Mouse (Mus musculus): ENCODE measurements around the gene Samd10. TPM values are rescaled to one million over a fixed set of nuclear protein-coding genes. Genes with fewer than 3 reads are reported as not detected.
A peak's percentile ranks its signal among the peaks of the same experiment; 100 is the strongest.

Gene Samd10
- total RNA-seq, 2 experiments from 2014 or later: 21.5 to 22.0 TPM

DNA sequence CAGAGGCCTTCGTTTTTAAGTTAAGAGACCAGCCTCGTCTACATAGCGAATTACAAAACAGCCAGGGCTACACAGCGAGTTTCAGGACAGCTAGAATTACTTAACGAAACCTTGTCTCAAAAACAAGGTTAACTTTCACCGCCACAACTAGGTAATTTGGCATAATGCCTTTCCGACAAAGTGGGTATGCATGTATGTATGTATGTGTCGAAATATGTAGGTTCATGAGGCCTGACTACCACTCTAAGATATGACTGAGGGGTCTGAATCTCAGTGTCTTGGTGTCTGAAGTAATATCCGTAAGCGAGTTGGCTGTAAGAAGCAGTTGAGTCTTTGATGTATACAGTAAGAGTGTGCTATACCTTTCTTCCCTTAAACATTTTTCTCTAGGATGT, 2.7 kb upstream of the Samd10 start:
- intact Hi-C loops (cut with DNase I): loop anchor here (5.0 kb wide), 1 partner anchor 76 kb away; no protein-coding TSS in a partner anchor

GRCm38 (mm10) chr2:181600828-181601750, 2.1 kb upstream of the Samd10 start:
- peak overlapping the region; percentile 74 for H3K4me3 ChIP-seq
- intact Hi-C loops (cut with DNase I): loop anchor here (5.0 kb wide), 1 partner anchor 76 kb away; no protein-coding TSS in a partner anchor
- peak; percentile 95 to 97 for DNase-seq (ENCODE audit: extremely low spot score in 1 of 2, low spot score in 2 of 2)

More for the DNA sequence above, 2.7 kb upstream of the Samd10 start:
- Histone ChIP-seq H3K4me3 (peak overlapping the region; percentile 74), H3K27ac (peak overlapping the region; percentile 94)
- DNase-seq (ENCODE audit: extremely low spot score in 1 of 2, low spot score in 2 of 2): no peak
- TF ChIP-seq CTCF (IDR thresholded peaks at IDR 0.05): no peak

GRCm38 (mm10) chr2:181600226-181600758, 1.3 kb upstream of the Samd10 start:
- TF ChIP-seq CTCF (IDR thresholded peaks at IDR 0.05): no peak
- peak overlapping the region; percentile 74 for H3K4me3 ChIP-seq
- intact Hi-C loops (cut with DNase I): loop anchor here (5.0 kb wide), 1 partner anchor 77 kb away; no protein-coding TSS in a partner anchor
- no peak for DNase-seq (ENCODE audit: extremely low spot score in 1 of 2, low spot score in 2 of 2)
- H3K27ac ChIP-seq: peak overlapping the region; percentile 94

More at GRCm38 (mm10) chr2:181600828-181601750, 2.1 kb upstream of the Samd10 start:
- TF ChIP-seq CTCF (IDR thresholded peaks at IDR 0.05): no peak; the same call in 1 of the 2 replicates
- peak overlapping the region; percentile 94 for H3K27ac ChIP-seq

GRCm38 (mm10) chr2:181597378-181598061, 1.5 kb downstream of the Samd10 start:
- Histone ChIP-seq H3K27ac (no peak overlapping the region), H3K4me3 (peak overlapping the region; percentile 84; the same call in 1 of the 2 replicates)
- DNase-seq (ENCODE audit: extremely low spot score in 1 of 2, low spot score in 2 of 2): peak in 1 of 2 experiments; percentile 10
- peak; percentile 17 for TF ChIP-seq CTCF (IDR thresholded peaks at IDR 0.05)
- intact Hi-C loops (cut with DNase I): loop anchor here (5.0 kb wide), 2 partner anchors 205 to 410 kb away; partner anchors contain the start of gene Ppdpf

- H3K4me3 ChIP-seq: no peak overlapping the region
- DNase-seq (ENCODE audit: extremely low spot score in 1 of 2, low spot score in 2 of 2): peak in 1 of 2 experiments; percentile 9
- no peak overlapping the region for H3K27ac ChIP-seq
- intact Hi-C loops (cut with DNase I): loop anchor here (5.0 kb wide), 2 partner anchors 204 to 409 kb away; partner anchors contain the start of gene Ppdpf
- no peak for TF ChIP-seq CTCF (IDR thresholded peaks at IDR 0.05)
These were observed 2.6 kb downstream of the Samd10 start for GRCm38 (mm10) chr2:181596221-181596960.

- Histone ChIP-seq H3K27ac (no peak overlapping the region), H3K4me3 (no peak overlapping the region)
- intact Hi-C loops (cut with DNase I): loop anchor here (5.0 kb wide), 2 partner anchors 203 to 408 kb away; partner anchors contain the start of gene Ppdpf
- peak; percentile 74 for TF ChIP-seq CTCF (IDR thresholded peaks at IDR 0.05)
- DNase-seq (ENCODE audit: extremely low spot score in 1 of 2, low spot score in 2 of 2): peak in 1 of 2 experiments; percentile 18
These were observed 3.9 kb downstream of the Samd10 start for GRCm38 (mm10) chr2:181594946-181595696.

- no peak overlapping the region for H3K27ac ChIP-seq
These were observed 5.1 kb downstream of the Samd10 start for GRCm38 (mm10) chr2:181593937-181594336.

GRCm38 (mm10) chr2:181593042-181593421, 6.0 kb downstream of the Samd10 start:
- H3K4me3 ChIP-seq: peak overlapping the region; percentile 98
- intact Hi-C loops (cut with DNase I): loop anchor here (2.0 kb wide), 1 partner anchor 72 kb away; the partner anchor contains the start of gene Dnajc5
- no peak for DNase-seq (ENCODE audit: extremely low spot score in 1 of 2, low spot score in 2 of 2)
- peak overlapping the region; percentile 97 for H3K27ac ChIP-seq
- TF ChIP-seq CTCF (IDR thresholded peaks at IDR 0.05): no peak

More at GRCm38 (mm10) chr2:181593937-181594336, 5.1 kb downstream of the Samd10 start:
- H3K4me3 ChIP-seq: no peak overlapping the region
- intact Hi-C loops (cut with DNase I): loop anchor here (2.0 kb wide), 1 partner anchor 73 kb away; the partner anchor contains the start of gene Dnajc5
- TF ChIP-seq CTCF (IDR thresholded peaks at IDR 0.05): no peak
- DNase-seq (ENCODE audit: extremely low spot score in 1 of 2, low spot score in 2 of 2): no peak

GRCm38 (mm10) chr2:181592231-181593041, 6.6 kb downstream of the Samd10 start, which contains the start of gene Zfp512b:
Gene Zfp512b, minus strand, starts transcription at chr2:181592803.
- peak; percentile 65 to 66 for DNase-seq (ENCODE audit: extremely low spot score in 1 of 2, low spot score in 2 of 2)
- no peak; the same call in 1 of the 2 replicates for TF ChIP-seq CTCF (IDR thresholded peaks at IDR 0.05)
- intact Hi-C loops (cut with DNase I): loop anchor here (2.0 kb wide), 1 partner anchor 72 kb away; the partner anchor contains the start of gene Dnajc5
- peak within 1 kb of the TSS; percentile 98 for H3K4me3 ChIP-seq
- peak within 1 kb of the TSS; percentile 97 for H3K27ac ChIP-seq

Data from left cerebral cortex, adult 2 months (tissue).